Comparison of ENCODE assay signal across 27 mouse cellular contexts in genomic region chr3:41502161-41502560, GRCm38 (mm10).
"Had no signal": no experiment of that assay in that cellular context is flagged by ENCODE, and none has a peak within 500 bp of the region (broad histone marks: within the 10 kb centered on the region; RNA-seq: fewer than 3 reads in every experiment).

No protein-coding gene starts in this region.

- H3K9me3 ChIP-seq: limb, embryonic 10.5 days; limb, embryonic 12.5 days; limb, embryonic 13.5 days; limb, embryonic 15.5 days; liver, embryonic 12.5 days; liver, embryonic 13.5 days; liver, embryonic 15.5 days; lung, embryonic 15.5 days; midbrain, embryonic 10.5 days; midbrain, embryonic 12.5 days; midbrain, embryonic 13.5 days; midbrain, embryonic 15.5 days; neural tube, embryonic 12.5 days had no signal

- H3K36me3 ChIP-seq: limb, embryonic 10.5 days; limb, embryonic 12.5 days; limb, embryonic 13.5 days; limb, embryonic 15.5 days; liver, embryonic 12.5 days; liver, embryonic 13.5 days; liver, embryonic 15.5 days; lung, embryonic 15.5 days; midbrain, embryonic 10.5 days; midbrain, embryonic 12.5 days; midbrain, embryonic 13.5 days; midbrain, embryonic 15.5 days; neural tube, embryonic 12.5 days had no signal

- H3K27me3 ChIP-seq: limb, embryonic 12.5 days; limb, embryonic 13.5 days; limb, embryonic 15.5 days; liver, embryonic 12.5 days; liver, embryonic 13.5 days; liver, embryonic 15.5 days; lung, embryonic 15.5 days; megakaryocyte, embryonic 14.5 days; midbrain, embryonic 12.5 days; midbrain, embryonic 13.5 days; midbrain, embryonic 15.5 days; neural tube, embryonic 12.5 days had no signal

- H3K4me1 ChIP-seq: limb, embryonic 12.5 days; limb, embryonic 13.5 days; limb, embryonic 15.5 days; liver, embryonic 13.5 days; liver, embryonic 15.5 days; midbrain, embryonic 10.5 days; midbrain, embryonic 12.5 days; midbrain, embryonic 13.5 days; midbrain, embryonic 15.5 days had no signal

- DNase-seq: left cerebral cortex, postnatal 4 days; liver; liver, embryonic 13.5 days; liver, postnatal 0 days; lung, adult 18-20 months; lung, adult 2 months; lung, embryonic 14.5 days; lung, postnatal 10 days; lung, postnatal 14 days; lung, postnatal 36 days; midbrain, embryonic 14.5 days had no signal

- H3K4me3 ChIP-seq: limb, embryonic 10.5 days; limb, embryonic 12.5 days; limb, embryonic 13.5 days; limb, embryonic 15.5 days; liver, embryonic 12.5 days; liver, embryonic 13.5 days; liver, embryonic 15.5 days; lung, embryonic 15.5 days; midbrain, embryonic 10.5 days; midbrain, embryonic 12.5 days; midbrain, embryonic 13.5 days; midbrain, embryonic 15.5 days; myocyte; neural tube, embryonic 12.5 days had no signal

- H3K27ac ChIP-seq: limb, embryonic 10.5 days; limb, embryonic 12.5 days; limb, embryonic 13.5 days; limb, embryonic 15.5 days; liver, embryonic 12.5 days; liver, embryonic 13.5 days; liver, embryonic 14.5 days; liver, embryonic 15.5 days; lung, embryonic 15.5 days; macrophage; midbrain, embryonic 10.5 days; midbrain, embryonic 12.5 days; midbrain, embryonic 13.5 days; midbrain, embryonic 15.5 days; neural tube, embryonic 12.5 days had no signal
